Mouse (Mus musculus): ENCODE measurements around the gene Gnb1.
A peak's percentile ranks its signal among the peaks of the same experiment; 100 is the strongest.
"Not testable (repeated sequence)": the region's sequence is repeated elsewhere in the genome, so short reads cannot be mapped to it uniquely, and the experiment has no call there.

Gnb1 gene

DNA sequence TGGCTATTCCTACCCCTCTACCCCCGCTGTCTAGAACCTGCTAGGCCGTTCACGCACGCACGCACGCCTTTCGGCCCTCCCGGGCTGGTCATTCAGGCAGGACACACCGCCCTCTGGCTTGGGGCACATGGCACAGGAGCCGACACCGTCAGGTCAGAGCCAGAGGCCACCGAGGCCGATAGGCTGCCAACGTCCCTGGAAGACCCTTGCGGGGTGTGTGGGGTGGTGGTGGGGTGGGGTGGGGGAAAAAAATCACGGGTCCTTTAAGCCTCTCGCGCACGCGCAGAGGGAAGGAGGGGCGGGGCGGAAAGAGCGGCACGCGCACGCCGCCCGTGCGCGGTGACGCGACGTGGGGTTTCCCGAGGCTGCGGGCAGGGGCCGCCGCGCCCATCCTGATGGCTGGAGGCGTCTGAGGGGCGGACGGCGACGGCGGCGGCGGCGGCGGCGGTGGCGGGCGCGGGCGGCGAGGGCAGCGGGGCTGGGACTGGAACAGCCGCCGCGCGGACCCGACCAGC is at the start of gene Gnb1:
Gnb1 (plus strand) TSS at position 372 of the 515 bp plus-strand sequence.
- DNase-seq (ENCODE audit: low spot score in 2 of 2) = peak; percentile 88 to 90

DNA sequence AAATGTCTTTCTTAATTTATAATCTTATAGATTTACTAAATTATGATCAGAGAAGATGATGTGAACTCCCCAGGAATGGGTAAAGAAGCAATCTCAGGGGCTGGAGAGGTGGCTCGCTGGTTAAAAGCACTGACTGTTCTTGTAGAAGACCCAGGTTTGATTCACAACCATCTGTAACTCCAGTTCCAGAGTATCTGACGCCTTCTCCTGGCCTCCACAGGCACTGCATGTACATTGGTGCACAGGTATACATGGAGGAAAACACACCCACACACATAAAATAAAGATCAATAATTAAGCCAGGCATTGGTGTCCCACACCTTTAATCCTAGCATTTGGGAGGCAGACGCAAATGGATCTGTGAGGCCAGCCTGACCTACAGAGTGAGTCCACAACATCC is 48.4 kb upstream of the Gnb1 start:
- no peak for DNase-seq (ENCODE audit: low spot score in 2 of 2)

DNA sequence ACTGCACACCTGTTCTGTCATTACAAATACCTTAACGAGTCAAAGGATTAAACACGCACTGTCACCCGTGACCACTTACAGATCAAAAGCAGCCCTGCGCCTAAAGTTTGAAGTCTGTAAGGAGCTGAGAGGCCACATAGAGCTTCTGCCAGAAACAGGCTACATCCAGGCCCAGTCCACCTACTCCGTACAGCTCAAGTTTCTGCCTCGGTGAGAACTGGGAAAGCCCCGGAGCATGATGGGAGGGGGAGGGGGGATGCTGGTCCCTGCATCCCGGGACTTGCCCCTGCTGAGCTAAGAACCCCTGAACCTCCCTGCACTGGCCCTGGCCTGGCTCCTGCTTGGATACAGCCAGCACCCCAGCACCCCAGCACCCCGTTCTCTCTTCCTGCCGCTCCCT is 39.6 kb upstream of the Gnb1 start:
- DNase-seq (ENCODE audit: low spot score in 2 of 2) = no peak

- no peak for DNase-seq (ENCODE audit: low spot score in 2 of 2)
Measured at GRCm38 (mm10) chr4:155458575-155458974, 32.6 kb upstream of the Gnb1 start.

GRCm38 (mm10) chr4:155463050-155463449 is 28.1 kb upstream of the Gnb1 start:
- no peak for DNase-seq (ENCODE audit: low spot score in 2 of 2)

GRCm38 (mm10) chr4:155463611-155464010 is 27.6 kb upstream of the Gnb1 start:
- no peak for DNase-seq (ENCODE audit: low spot score in 2 of 2)

GRCm38 (mm10) chr4:155464061-155464460 is 27.1 kb upstream of the Gnb1 start:
- DNase-seq (ENCODE audit: low spot score in 2 of 2) = no peak

- DNase-seq (ENCODE audit: low spot score in 2 of 2) = no peak
Measured at GRCm38 (mm10) chr4:155465607-155466006, 25.6 kb upstream of the Gnb1 start.

DNA sequence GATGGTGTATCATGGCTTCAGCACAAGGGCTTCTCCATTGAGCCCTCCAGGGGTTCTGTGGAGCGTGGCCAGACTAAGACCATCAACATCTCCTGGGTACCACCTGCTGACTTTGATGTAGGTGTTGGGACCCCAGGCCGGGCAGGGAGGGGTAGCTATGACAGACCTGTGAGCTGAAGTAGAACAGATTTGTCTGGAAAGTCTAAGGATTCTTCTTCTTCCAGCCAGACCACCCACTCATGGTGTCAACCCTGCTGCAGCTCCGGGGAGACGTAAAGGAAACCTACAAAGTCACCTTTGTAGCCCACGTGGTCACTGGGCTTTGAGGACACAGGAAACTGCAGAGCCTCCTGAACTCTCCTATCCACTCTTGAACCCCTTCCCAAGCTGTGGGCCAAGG is 25.1 kb upstream of the Gnb1 start:
- no peak for DNase-seq (ENCODE audit: low spot score in 2 of 2)

DNA sequence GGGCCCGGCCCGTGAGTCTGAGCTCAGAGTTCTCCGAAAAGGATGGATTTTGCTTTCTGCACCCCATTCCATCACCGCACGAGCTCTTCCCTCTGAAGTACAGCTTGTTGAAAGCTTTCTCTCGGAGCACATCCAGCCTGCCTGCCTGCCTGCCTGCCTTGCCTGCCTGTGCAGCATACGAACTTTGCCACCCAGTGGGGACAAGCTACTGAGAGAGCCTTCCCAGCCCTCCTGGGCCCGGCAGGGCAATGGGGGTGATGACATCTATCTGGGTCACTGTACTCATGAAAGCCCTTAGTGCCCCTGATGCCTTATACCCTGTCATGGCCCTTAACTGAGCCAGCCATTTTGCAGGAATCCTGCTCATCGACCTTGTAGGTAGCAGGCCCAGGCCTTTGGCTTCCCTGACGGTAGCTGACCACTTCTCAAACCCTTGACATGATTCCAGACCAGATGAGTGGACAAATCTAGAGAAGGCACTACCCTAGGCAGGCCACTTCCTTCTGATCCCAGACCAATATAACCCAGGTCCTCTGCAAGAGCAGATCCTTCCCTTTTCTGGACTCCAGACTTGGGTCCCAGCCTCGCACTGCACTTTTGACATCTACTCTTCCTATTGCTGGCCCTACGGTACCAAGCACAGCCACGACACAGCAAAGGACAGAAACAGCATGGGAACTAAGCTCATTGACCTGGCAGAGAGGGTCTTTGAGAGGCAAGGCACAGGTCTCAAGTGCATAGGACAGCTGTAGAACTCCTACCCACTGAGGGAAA is 23.7 kb upstream of the Gnb1 start:
- no peak for DNase-seq (ENCODE audit: low spot score in 2 of 2)

DNA sequence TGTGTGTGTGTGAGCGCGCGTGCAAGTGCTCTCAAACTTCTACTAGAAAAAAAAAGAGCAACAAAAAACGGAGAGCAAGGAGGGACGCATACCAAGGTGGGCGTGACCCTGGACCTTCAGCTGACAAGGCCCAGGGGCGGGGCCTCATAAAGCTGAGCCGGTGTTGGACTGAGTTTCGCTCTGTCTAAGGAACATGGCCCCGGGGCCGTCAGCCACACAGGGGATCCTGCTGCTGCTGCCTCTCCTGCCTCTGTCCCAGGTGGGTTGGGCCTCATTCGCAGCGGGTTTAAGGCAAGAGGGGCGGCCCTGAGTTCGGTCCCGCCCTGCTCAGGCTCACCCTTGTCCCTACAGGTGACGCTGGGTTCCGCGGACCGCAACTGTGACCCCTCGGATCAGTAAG is 22.2 kb upstream of the Gnb1 start, which contains the start of gene Tmem52:
Tmem52 (plus strand) TSS at position 163 of the 400 bp plus-strand sequence.
- no peak for DNase-seq (ENCODE audit: low spot score in 2 of 2)

DNA sequence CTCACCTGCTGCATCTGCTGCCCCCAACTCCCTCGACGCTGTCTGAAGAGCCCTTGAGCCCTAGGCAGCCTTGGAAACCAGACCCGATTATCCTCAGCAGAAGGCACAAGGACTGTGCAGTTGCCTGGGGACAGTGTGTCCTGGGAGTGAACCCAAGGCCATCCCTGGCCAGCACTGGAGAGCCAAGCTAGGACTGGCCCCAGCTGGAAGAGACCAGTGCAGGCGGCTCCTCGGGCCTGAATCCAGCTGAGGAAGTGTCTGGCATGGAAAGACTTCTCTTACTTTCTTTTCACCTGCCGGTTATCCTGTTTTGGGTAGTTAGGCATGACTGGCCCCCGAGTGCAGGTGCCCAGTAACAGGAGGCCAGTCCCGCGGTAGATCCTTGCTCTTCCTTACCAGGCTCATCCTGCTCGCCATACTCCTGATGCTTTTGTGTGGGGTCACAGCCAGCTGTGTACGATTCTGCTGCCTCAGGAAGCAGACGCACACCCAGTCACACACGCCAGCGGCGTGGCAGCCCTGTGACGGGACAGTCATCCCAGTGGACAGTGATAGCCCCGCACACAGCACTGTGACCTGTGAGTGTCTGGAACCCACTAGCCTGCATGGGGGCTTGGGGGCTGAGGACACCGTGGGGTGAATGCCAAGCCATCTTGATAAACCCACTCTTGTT is 21.4 kb upstream of the Gnb1 start:
- no peak for DNase-seq (ENCODE audit: low spot score in 2 of 2)

DNA sequence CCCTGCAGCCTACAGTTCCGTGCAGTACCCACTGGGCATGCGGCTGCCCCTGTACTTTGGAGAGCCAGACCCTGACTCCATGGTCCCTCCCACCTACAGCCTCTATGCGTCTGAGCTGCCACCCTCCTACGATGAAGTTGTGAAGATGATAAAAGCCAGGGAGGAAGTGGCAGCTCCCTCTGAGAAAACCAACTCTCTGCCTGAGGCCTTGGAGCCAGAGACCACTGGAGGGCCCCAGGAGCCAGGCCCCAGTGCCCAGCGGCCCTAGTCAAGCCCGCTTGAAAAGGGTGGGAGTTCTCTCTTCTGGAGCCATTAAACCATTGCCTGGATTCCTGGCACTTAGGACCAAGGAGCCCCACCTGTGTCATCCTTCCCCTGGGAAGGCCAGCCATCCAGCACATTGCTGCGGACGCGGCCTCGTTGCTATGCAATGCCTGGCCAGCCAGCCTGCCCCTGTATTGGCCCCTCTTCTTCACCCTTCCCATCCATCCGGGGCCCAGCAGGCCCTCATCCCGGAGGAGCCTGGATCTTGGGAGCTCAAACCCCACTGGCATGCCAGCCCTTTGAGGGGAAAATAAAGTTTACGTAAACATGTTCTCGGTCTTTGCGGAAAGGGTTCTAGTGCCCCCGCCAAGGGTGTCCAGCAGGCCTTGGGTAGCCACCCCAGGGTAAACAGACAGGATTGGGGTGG is 20.8 kb upstream of the Gnb1 start:
- DNase-seq (ENCODE audit: low spot score in 2 of 2) = no peak

GRCm38 (mm10) chr4:155470997-155471396 is 20.2 kb upstream of the Gnb1 start:
- no peak for DNase-seq (ENCODE audit: low spot score in 2 of 2)

DNA sequence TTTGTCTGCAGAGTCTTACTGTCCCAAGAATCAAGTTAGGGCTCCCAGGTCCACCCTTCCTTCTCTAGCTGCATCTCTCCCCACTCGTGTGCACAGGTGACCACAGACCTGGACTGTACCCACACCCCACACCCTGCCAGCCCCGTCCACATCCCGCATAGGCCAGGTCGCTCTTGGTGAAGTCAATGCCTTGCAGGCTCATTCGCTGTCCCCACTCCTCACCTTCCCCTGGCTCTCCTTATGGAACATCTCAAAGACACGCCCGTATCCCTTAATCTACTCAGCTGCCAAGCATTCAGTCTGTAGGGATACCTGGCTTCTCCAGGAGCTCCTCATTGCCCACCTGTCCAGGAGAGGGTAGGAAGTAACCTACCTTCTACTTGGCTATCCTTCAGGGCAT is 19.8 kb upstream of the Gnb1 start:
- DNase-seq (ENCODE audit: low spot score in 2 of 2) = no peak

GRCm38 (mm10) chr4:155472716-155473290 is 18.4 kb upstream of the Gnb1 start:
- DNase-seq (ENCODE audit: low spot score in 2 of 2) = no peak

DNA sequence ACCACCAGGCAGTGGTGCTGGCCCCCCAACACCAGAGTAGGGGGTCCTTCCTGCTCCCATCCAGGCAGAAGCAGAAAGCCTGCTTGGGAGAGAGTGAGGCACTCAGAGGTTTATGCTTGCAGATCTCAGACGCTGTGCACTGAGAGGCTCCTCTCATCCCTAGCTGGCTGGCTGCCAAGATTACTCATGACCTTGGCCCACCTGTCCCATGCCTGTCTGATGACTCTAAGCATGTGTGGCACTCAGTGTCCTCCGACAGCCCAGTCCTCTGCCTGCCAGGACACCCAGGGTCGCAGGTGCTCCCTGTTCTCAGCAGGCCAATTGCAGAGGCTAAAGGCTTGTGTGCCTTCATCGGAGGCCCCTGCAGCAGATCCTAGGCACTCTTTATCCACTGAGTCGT is 17.8 kb upstream of the Gnb1 start:
- no peak for DNase-seq (ENCODE audit: low spot score in 2 of 2)

- not testable (repeated sequence) for DNase-seq (ENCODE audit: low spot score in 2 of 2)
Measured at GRCm38 (mm10) chr4:155473796-155474195, 17.4 kb upstream of the Gnb1 start.

DNA sequence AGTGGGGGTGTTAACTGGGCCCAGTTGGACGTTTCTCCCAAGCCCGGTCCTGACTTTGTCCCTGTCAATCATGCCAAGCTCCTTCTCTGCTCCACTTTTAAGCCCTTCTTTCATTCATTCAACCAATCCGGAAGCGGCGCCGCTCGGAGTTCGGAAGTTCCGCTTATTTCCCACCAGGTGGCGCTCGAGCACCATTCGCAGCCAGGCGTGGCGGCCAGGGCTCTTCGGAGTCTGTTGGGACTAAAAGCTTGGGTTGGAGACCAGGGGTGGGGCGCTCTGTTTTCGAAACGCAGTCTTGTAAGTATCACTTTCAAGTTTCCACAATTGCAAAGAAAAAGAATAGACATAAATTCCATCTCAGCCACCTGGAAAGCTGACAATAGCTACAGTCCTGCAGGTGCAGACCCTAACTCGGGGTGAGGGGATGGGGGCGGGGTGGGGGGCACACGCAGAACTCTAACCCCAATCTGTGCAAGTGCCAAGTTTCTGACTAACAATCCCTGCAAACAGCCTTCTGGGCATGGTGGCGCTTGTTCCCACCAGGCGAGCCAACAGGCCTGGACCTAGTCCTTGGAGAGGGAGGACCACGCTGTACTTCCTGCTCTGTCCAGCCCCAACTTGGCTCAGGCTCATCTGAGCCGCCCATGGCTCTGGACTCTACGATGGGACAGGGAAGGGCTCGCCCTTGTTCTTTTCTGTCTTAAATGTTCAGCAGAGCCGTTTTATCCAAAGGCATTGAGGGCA is 9.6 kb upstream of the Gnb1 start:
- peak; percentile 65 to 76 for DNase-seq (ENCODE audit: low spot score in 2 of 2)

GRCm38 (mm10) chr4:155482125-155482480 is 9.1 kb upstream of the Gnb1 start:
- no peak for DNase-seq (ENCODE audit: low spot score in 2 of 2)

DNA sequence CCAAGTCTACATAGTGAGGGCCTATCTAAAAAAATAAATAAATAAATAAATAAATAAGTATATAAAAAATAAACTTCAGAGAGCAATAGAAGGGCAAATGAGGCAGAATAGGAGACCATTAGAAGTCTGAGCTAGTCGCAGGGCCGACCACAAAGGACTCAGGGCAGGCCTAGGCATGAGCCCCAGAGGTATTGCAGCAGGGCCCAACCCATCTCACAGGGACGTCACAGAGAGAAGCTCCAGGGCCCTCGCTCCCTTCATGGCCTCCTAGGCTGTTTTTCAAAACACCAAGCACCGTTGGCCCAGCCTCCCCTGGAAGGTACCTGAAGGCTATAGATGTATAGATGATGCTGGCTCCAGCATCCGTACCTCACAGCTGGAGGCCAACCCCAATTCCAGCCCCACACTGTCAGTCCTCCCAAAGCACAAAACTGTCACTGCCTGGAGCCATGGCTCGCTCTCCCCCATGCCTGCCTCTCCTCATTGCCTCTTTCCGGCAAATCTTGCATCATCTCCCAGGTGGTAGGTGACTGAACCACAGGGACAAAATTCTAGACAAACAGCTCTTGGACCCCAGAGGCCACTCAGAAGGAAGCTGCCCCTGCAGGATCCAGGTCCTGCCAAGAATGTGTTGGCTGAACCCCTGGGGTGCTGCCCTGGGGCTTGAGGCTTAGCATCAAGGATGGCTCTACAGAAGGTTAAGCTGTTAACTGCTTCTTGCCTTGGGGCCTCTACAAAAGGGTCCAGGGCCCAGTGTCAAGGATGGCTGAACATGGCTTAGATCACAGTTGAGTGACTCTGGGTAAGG is 8.2 kb upstream of the Gnb1 start:
- no peak for DNase-seq (ENCODE audit: low spot score in 2 of 2)
